Mouse (Mus musculus) embryonic facial prominence, embryonic 10.5 days (tissue): ENCODE data around the gene Crybg3. TPM values are rescaled to one million over a fixed set of nuclear protein-coding genes. Genes with fewer than 3 reads are reported as not detected.

Source experiments
- DNase-seq: peaks from one replicate; pipeline ENCODE4 v3.0.0-alpha.2; 2017; ENCODE audit warnings: low spot score
- H3K27ac ChIP-seq: fragments of 300-500 bp; sonication (generic); replicated peaks from 2 replicates; pipeline ENCODE4 v1.5.1; 2016; ENCODE audit warnings: mild to moderate bottlenecking
- H3K27me3 ChIP-seq: fragments of 300-500 bp; sonication (generic); replicated peaks from 2 replicates; pipeline ENCODE4 v1.6.1; 2016; ENCODE audit warnings: low read depth, mild to moderate bottlenecking; ENCODE audit not compliant: poor library complexity, severe bottlenecking
- H3K36me3 ChIP-seq: fragments of 300-500 bp; sonication (generic); replicated peaks from 2 replicates; pipeline ENCODE4 v1.6.1; 2016; ENCODE audit warnings: mild to moderate bottlenecking, moderate library complexity
- H3K4me1 ChIP-seq: fragments of 300-500 bp; sonication (generic); 2 replicates; pipeline ENCODE4 v1.6.1; 2016
- H3K4me3 ChIP-seq: fragments of 300-500 bp; sonication (generic); 2 replicates; pipeline ENCODE4 v1.5.1; 2016; ENCODE audit warnings: mild to moderate bottlenecking, moderate library complexity
- H3K9me3 ChIP-seq: fragments of 300-500 bp; sonication (generic); 2 replicates; pipeline ENCODE4 v1.6.1; 2016; ENCODE audit warnings: mild to moderate bottlenecking
- WGBS: fragments of 180-500 bp; shearing (Covaris S2); methylation state at CpG from one replicate; pipeline ENCODE4 v1.1.7; 2016; 5-methylcytosine and 5-hydroxymethylcytosine counted together
- polyA plus RNA-seq: library from polyadenylated mRNA; unstranded; fragments of >200 nt; fragmentation: Nextera tagmentation; extraction: Ambion mirVana; gene quantifications from 2 replicates; pipeline ENCODE4 v1.2.1, GENCODE M21; 2016

Crybg3 gene
- polyA plus RNA-seq, 1 experiment from 2014 or later: 7.1 TPM

- Histone ChIP-seq H3K9me3 (no peaks in the 10 kb centered on the region), H3K27ac (0 out of 2 replicates have a peak overlapping the region, but pooled peaks have one; percentile 15), H3K4me3 (peak overlapping the region; percentile 84), H3K36me3 (no peaks in the 10 kb centered on the region), H3K27me3 (no peaks in the 10 kb centered on the region), H3K4me1 (peaks cover 24% of the 10 kb centered on the region)
- WGBS: 17% methylated on average over 4 of the region's 4 CpGs
- no peak for DNase-seq
These were observed 1.8 kb downstream of the Crybg3 start for GRCm38 (mm10) chr16:59598997-59599396.

- H3K27ac ChIP-seq: no peak overlapping the region
- no peak for DNase-seq
- peaks cover 24% of the 10 kb centered on the region for H3K4me1 ChIP-seq
- H3K27me3 ChIP-seq: no peaks in the 10 kb centered on the region
- H3K36me3 ChIP-seq: no peaks in the 10 kb centered on the region
- H3K9me3 ChIP-seq: 0 out of 2 replicates have a peak, but pooled peaks cover 2% of the 10 kb centered on the region
- 92% methylated on average over 6 of the region's 6 CpGs for WGBS
- no peak overlapping the region for H3K4me3 ChIP-seq
These were observed 3.5 kb downstream of the Crybg3 start for GRCm38 (mm10) chr16:59597256-59597655.

DNA sequence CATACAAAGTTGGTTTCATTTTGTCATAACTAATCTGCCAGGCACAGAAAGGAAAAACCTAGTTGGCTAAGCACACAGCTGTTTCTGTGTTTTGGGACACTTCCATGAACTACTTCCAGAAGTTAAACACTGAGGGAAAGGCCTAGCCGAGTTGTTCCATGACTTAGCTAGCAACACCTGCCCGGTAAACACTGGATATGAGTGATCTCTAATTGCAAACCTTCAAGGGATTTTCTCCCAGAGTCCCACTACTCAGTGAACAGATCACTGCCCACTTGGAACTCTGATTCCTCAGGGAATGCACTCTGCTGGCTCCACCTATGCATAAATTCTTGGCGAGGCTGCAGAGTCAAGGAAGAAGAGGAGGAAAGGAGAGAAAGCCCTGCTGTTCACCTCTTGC is 6.1 kb downstream of the Crybg3 start:
- Histone ChIP-seq H3K27ac (no peak overlapping the region), H3K4me3 (no peak overlapping the region), H3K27me3 (no peaks in the 10 kb centered on the region), H3K36me3 (no peaks in the 10 kb centered on the region), H3K4me1 (peaks cover 23% of the 10 kb centered on the region), H3K9me3 (0 out of 2 replicates have a peak, but pooled peaks cover 2% of the 10 kb centered on the region)
- DNase-seq: no peak
- 77% methylated on average over 3 of the region's 3 CpGs for WGBS

DNA sequence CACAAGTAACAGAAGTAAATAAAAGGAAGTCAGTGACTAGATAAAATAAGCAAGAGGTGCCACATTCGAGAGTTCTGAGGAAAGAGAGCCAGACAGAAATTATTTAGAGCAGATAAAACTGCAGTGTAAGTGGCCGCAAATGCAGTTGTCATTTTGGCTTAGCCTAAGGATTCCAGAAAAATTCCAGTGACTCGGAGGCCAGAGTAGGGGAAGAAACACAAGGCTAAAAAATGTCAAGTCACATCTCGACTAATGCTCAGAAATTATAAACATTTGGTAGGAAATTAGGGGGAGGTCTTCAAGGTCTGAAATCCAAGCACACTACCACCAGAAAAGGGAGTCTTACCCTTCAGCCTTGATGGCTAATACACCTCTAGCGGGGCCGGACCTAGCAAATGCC is 10.0 kb downstream of the Crybg3 start:
- Histone ChIP-seq H3K27me3 (no peaks in the 10 kb centered on the region), H3K4me3 (no peak overlapping the region), H3K27ac (no peak overlapping the region), H3K4me1 (peaks cover 22% of the 10 kb centered on the region), H3K9me3 (0 out of 2 replicates have a peak, but pooled peaks cover 2% of the 10 kb centered on the region), H3K36me3 (no peaks in the 10 kb centered on the region)
- no peak for DNase-seq
- 72% methylated on average over 6 of the region's 6 CpGs for WGBS

DNA sequence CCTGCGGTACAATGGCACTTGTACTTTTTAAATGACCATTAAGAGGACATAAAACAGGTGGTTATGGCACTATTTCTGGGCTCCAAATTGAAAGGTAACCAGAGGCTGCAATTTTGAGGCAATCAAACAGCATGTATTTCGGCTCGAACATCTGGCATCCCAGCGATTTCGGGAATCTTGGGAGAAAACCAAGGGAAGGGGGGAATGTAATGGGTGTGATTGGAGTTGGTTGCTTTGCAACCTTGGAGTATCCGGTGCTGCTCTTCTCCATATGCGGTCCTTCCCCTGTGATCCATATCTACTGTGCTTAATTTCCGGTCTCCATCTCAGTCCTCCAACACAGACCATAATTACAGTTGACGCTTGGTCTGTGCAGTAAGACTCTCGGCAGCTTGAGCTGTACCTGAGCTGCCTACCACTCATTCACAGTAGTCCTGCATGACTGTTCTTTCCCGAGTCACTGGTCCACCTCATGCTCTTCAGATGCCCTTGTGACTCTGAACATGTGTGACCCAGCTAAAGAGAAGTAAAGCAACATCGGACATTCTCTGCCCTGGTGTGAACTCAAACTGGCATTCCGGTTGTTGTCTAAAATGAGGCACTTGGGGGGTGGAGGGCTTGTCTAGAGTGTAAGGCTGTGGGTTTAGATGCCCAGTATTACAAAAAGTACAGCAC is 12.3 kb downstream of the Crybg3 start:
- DNase-seq: no peak
- WGBS: 92% methylated on average over 13 of the region's 13 CpGs
- peaks cover 18% of the 10 kb centered on the region for H3K4me1 ChIP-seq

DNA sequence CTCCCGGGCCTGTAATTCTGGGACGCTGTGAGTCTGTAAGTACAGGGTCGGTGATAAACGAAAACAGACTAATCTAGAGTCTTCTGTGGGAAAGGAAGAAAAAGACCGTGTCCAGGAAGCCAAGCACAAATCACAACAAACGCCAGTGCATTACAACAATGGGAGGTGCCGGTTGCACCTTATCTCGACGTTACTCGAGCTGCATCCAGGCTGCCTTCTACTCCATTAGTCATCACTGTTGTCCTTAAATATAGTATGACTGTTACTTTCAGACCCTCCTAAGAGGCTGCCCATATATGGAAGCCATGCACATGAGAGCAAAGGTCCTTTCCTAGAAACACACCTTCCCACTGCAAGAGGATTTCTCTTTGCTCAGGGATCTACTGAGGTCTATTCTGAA is 13.0 kb downstream of the Crybg3 start:
- Histone ChIP-seq H3K27me3 (no peaks in the 10 kb centered on the region), H3K36me3 (no peaks in the 10 kb centered on the region), H3K27ac (no peak overlapping the region), H3K9me3 (no peaks in the 10 kb centered on the region), H3K4me3 (no peak overlapping the region), H3K4me1 (peaks cover 18% of the 10 kb centered on the region)
- WGBS: 81% methylated on average over 10 of the region's 10 CpGs
- no peak for DNase-seq

More for the DNA sequence above, 12.3 kb downstream of the Crybg3 start:
- H3K27ac ChIP-seq: no peak overlapping the region
- H3K4me3 ChIP-seq: no peak overlapping the region
- H3K36me3 ChIP-seq: no peaks in the 10 kb centered on the region
- H3K9me3 ChIP-seq: no peaks in the 10 kb centered on the region
- H3K27me3 ChIP-seq: no peaks in the 10 kb centered on the region

DNA sequence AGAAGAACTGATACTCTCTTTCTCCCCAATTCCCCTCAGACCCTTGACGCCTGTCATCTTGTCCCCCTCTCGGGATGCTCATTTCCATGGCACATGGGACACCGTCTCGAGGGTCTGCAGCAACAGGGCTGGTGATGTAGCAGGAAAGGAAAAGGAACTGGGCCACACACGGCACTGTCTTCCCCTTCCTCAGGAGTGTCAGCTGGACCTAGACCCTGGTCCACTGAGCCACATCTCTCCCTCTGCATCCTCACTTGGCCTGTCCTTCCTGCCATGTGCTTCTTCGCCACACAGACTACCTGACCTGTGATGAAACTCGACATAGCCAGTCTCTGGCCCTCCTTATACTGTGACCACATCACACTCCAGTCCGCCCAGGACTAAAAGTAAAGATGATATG is 13.9 kb downstream of the Crybg3 start:
- peak overlapping the region; percentile 25; the same call in 1 of the 2 replicates for H3K27ac ChIP-seq
- H3K4me3 ChIP-seq: no peak overlapping the region
- no peak for DNase-seq
- peaks cover 18% of the 10 kb centered on the region for H3K4me1 ChIP-seq
- H3K27me3 ChIP-seq: no peaks in the 10 kb centered on the region
- H3K9me3 ChIP-seq: no peaks in the 10 kb centered on the region
- 83% methylated on average over 8 of the region's 8 CpGs for WGBS
- H3K36me3 ChIP-seq: no peaks in the 10 kb centered on the region

DNA sequence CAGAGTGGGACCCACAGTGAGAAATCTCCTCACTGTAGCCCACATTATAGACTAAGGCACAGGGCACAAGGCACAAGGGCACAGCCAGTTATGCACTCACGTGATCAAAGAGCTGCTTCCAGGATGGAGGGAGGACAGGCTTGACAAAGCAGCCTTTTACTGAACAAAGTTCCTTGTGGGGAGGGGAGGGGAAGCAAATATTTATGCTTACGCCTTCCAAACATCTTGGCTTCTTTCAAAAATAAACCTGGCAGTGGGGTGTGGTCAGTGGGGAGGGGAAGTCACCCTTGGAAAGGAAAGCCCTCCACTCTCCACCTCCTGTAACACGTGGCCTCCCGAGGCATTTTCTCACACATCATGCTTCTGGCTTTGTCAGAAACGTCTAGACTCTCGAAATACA is 14.5 kb downstream of the Crybg3 start:
- Histone ChIP-seq H3K27ac (peak overlapping the region; percentile 25; the same call in 1 of the 2 replicates), H3K36me3 (no peaks in the 10 kb centered on the region), H3K4me1 (peaks cover 18% of the 10 kb centered on the region), H3K27me3 (no peaks in the 10 kb centered on the region), H3K4me3 (no peak overlapping the region), H3K9me3 (no peaks in the 10 kb centered on the region)
- 52% methylated on average over 6 of the region's 6 CpGs for WGBS
- no peak for DNase-seq

DNA sequence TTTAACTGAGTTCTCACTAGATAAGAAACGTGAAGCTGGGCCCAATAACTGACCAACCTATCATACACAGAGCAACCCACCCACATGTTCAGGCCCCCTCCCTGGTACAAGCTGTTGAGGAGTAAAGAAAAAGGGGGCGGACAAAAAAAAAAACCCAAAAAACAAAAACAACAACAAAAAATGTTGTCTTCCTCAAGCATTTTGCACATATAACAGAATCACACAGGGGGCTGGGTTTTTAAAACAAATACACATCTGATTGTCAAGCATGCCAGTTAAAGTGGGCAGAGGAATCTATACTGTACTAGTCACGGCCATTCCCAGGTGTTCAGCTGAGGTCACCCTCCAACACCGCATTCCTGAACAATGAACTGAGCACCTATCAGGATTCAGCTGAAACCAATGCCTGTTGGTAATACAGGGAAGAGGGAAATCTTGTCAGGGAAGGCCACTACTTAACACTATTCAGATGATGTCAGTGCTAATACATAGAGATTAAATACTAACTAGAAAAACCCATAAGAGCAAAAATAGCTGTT is 15.0 kb downstream of the Crybg3 start:
- no peaks in the 10 kb centered on the region for H3K9me3 ChIP-seq
- no peaks in the 10 kb centered on the region for H3K27me3 ChIP-seq
- H3K4me1 ChIP-seq: peaks cover 18% of the 10 kb centered on the region
- DNase-seq: no peak
- H3K36me3 ChIP-seq: no peaks in the 10 kb centered on the region
- 82% methylated on average over 4 of the region's 4 CpGs for WGBS
- no peak overlapping the region for H3K27ac ChIP-seq
- H3K4me3 ChIP-seq: no peak overlapping the region

- Histone ChIP-seq H3K27me3 (no peaks in the 10 kb centered on the region), H3K4me1 (peaks cover 12% of the 10 kb centered on the region), H3K36me3 (no peaks in the 10 kb centered on the region), H3K4me3 (no peak overlapping the region), H3K27ac (no peak overlapping the region), H3K9me3 (no peaks in the 10 kb centered on the region)
- 81% methylated on average over 5 of the region's 5 CpGs for WGBS
- DNase-seq: no peak
These were observed 17.3 kb downstream of the Crybg3 start for GRCm38 (mm10) chr16:59583515-59583914.

GRCm38 (mm10) chr16:59579237-59579636 is 21.5 kb downstream of the Crybg3 start:
- 89% methylated on average over 8 of the region's 8 CpGs for WGBS
- no peak for DNase-seq
- Histone ChIP-seq H3K4me1 (no peaks in the 10 kb centered on the region), H3K27me3 (no peaks in the 10 kb centered on the region), H3K36me3 (no peaks in the 10 kb centered on the region), H3K9me3 (no peaks in the 10 kb centered on the region), H3K4me3 (no peak overlapping the region), H3K27ac (no peak overlapping the region)

DNA sequence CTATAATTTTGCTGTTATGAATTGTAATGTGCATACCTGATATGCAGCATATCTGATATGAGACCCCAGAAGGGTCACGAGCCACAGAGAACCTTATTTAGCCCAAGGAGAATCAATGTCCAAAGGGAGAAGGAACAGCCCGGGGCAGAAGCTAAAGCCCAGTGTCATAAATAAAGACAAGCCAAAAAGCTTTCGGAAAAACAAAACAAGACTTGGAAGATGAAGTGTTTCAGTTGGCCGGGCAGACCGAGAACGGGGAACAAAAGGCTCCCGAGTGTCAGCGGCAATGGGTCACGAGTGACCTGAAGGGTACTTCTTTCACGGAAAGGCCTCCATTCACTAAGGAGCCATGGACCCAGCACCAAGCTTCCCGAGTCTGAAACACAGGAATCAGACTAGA is 26.8 kb downstream of the Crybg3 start:
- no peak for DNase-seq
- Histone ChIP-seq H3K9me3 (no peaks in the 10 kb centered on the region), H3K27me3 (no peaks in the 10 kb centered on the region), H3K4me1 (no peaks in the 10 kb centered on the region), H3K36me3 (no peaks in the 10 kb centered on the region), H3K27ac (no peak overlapping the region), H3K4me3 (no peak overlapping the region)
- WGBS: 85% methylated on average over 11 of the region's 11 CpGs

GRCm38 (mm10) chr16:59572685-59573084 is 28.1 kb downstream of the Crybg3 start:
- WGBS: 86% methylated on average over 3 of the region's 3 CpGs
- H3K27ac ChIP-seq: no peak overlapping the region
- no peak overlapping the region for H3K4me3 ChIP-seq
- H3K9me3 ChIP-seq: no peaks in the 10 kb centered on the region
- H3K27me3 ChIP-seq: no peaks in the 10 kb centered on the region
- DNase-seq: no peak
- no peaks in the 10 kb centered on the region for H3K36me3 ChIP-seq
- no peaks in the 10 kb centered on the region for H3K4me1 ChIP-seq
